Mouse (Mus musculus) midbrain, embryonic 10.5 days (tissue): ENCODE results near the gene Gxylt2. TPM values are rescaled to one million over a fixed set of nuclear protein-coding genes. Genes with fewer than 3 reads are reported as not detected.

Experiments used
- DNase-seq: peaks from one replicate; pipeline ENCODE4 v3.0.0-alpha.2; 2017; ENCODE audit warnings: low spot score
- H3K27ac ChIP-seq: fragments of 300-500 bp; sonication (generic); replicated peaks from 2 replicates; pipeline ENCODE4 v1.5.1; 2016; ENCODE audit warnings: mild to moderate bottlenecking
- H3K27me3 ChIP-seq: fragments of 300-500 bp; sonication (generic); 2 replicates; pipeline ENCODE4 v1.6.1; 2016; ENCODE audit warnings: low read depth, mild to moderate bottlenecking; ENCODE audit not compliant: poor library complexity, severe bottlenecking
- H3K36me3 ChIP-seq: fragments of 300-500 bp; sonication (generic); 2 replicates; pipeline ENCODE4 v1.6.1; 2016; ENCODE audit warnings: mild to moderate bottlenecking, moderate library complexity
- H3K4me1 ChIP-seq: fragments of 300-500 bp; sonication (generic); 2 replicates; pipeline ENCODE4 v1.6.1; 2016
- H3K4me3 ChIP-seq: fragments of 300-500 bp; sonication (generic); 2 replicates; pipeline ENCODE4 v1.5.1; 2016; ENCODE audit warnings: mild to moderate bottlenecking, moderate library complexity
- H3K9me3 ChIP-seq: fragments of 300-500 bp; sonication (generic); replicated peaks from 2 replicates; pipeline ENCODE4 v1.6.1; 2016; ENCODE audit warnings: mild to moderate bottlenecking
- WGBS: fragments of 180-500 bp; shearing (Covaris S2); methylation state at CpG from one replicate; pipeline ENCODE4 v1.1.7; 2016; 5-methylcytosine and 5-hydroxymethylcytosine counted together
- polyA plus RNA-seq: library from polyadenylated mRNA; unstranded; fragments of >200 nt; fragmentation: Nextera tagmentation; extraction: Ambion mirVana; gene quantifications from 2 replicates; pipeline ENCODE4 v1.2.1, GENCODE M21; 2016

Gene Gxylt2
- polyA plus RNA-seq, 1 experiment from 2014 or later, result 1.4 TPM

DNA sequence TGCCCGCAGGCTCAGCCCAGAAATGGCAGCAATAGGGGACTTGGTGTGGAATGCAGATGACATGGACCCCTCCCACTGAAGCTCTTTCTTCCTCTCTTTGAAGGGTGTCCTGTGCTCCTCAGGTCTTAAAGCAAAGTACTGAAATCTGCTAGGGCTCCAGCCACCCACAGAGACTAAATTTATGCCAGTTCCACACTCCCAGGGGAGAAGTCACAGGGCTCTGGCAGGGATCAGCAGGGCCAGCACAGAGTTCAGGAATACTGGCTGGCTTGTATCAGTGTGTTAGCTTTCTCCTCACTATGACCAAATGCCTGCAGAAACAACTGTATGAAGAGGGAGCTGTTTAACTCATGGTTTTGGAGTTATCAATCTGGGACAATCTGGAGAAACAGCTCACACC, 84.6 kb downstream of the Gxylt2 start:
- Histone ChIP-seq H3K4me1 (0 out of 2 replicates have a peak, but pooled peaks cover 3% of the 10 kb centered on the region), H3K27ac (no peak overlapping the region), H3K4me3 (no peak overlapping the region), H3K9me3 (no peaks in the 10 kb centered on the region; the same call in 1 of the 2 replicates), H3K36me3 (no peaks in the 10 kb centered on the region), H3K27me3 (no peaks in the 10 kb centered on the region)
- 94% methylated on average over 1 of the region's 1 CpGs for WGBS
- DNase-seq, result no peak

DNA sequence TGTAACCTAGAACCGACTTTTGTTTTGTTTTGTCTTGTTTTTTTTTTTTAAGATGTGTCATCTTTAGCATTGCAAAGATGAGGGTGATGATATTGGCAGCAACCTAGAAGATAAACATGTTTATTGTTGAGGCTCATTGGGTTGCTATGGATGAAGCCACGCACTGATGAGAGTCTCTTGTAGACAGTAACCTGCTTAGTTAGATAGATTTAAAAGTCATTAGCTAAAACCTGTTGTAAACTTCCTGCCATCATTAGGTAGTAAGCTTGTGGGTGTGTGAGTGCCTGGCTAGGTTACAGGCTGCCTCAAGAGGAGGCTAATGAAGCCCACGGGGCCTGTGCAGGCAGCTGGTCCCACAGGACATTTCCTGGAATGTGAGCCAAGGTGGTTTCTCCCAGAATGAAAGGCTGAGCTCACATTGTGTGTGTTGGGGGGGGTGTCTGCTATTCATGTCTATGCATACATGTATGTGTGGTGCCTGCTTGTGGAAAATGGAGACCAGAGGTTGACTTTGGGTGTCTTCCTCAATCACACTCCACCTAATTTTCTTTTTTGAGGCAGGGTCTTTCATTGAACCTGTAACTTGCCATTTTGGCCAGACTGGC, 87.6 kb downstream of the Gxylt2 start:
- H3K27me3 ChIP-seq, result no peaks in the 10 kb centered on the region
- no peaks in the 10 kb centered on the region for H3K36me3 ChIP-seq
- 83% methylated on average over 3 of the region's 3 CpGs for WGBS
- no peak for DNase-seq
- H3K27ac ChIP-seq, result no peak overlapping the region
- no peaks in the 10 kb centered on the region for H3K4me1 ChIP-seq
- no peak overlapping the region for H3K4me3 ChIP-seq
- H3K9me3 ChIP-seq, result no peaks in the 10 kb centered on the region

DNA sequence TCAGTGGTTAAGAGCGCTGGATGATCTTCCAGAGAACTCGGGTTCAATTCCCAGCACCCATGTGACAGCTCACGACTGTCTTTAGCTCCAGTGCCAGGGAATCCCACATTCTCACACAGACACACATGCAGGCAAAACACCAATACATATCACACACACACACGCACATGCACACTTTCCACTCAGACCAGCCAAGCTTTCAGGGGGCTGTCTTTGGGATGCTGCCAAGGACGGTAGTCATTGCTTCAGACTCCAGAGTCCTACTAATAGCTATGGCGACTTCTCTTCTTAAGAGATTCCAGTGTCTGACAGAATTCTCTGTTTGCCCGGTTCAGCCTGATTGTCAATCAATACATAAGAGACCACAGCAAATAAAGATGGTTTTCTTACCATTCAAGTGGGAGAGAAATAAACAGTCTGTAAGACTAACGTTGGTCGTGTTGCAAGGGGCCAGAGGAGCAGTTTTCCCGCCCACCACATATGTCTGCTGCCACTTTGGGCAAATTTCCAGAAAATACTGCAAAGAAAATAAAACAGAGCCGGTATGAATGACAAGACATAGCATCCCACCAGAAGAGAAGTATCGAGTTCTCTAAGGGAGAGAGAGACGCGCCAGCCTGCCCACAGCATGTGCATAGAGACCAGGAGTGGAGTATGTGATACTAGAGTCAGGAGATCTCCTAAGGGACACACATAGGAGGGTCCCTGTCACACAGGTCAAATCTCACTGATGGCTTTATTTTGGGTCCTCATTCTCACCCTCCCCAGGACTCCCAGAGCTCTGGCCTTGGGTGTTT, 88.6 kb downstream of the Gxylt2 start:
- Histone ChIP-seq H3K36me3 (no peaks in the 10 kb centered on the region), H3K4me3 (no peak overlapping the region), H3K4me1 (no peaks in the 10 kb centered on the region), H3K27ac (no peak overlapping the region), H3K9me3 (no peaks in the 10 kb centered on the region), H3K27me3 (no peaks in the 10 kb centered on the region)
- no peak for DNase-seq
- WGBS, result 85% methylated on average over 14 of the region's 14 CpGs

DNA sequence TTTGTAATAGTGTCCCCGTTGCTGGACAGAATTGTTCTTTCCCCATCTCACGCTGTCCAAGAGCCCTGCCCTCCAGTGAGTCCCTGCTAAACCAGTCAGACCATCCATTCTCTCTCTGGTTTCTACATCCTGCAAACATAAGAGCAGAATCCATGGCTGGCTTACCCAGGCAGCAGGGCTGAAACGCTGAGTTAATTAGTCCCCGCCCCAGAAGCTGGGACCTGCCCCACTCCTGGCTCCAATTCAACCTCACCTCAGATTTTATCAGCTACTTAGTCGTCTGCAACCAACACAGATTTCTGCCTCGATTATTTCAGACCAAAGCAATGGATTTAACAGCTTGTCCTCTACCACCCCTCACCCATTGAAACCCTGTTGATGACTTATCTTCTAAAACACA, 91.3 kb downstream of the Gxylt2 start:
- Histone ChIP-seq H3K36me3 (no peaks in the 10 kb centered on the region), H3K27me3 (no peaks in the 10 kb centered on the region), H3K27ac (no peak overlapping the region), H3K9me3 (no peaks in the 10 kb centered on the region), H3K4me1 (no peaks in the 10 kb centered on the region), H3K4me3 (no peak overlapping the region)
- DNase-seq, result no peak
- 58% methylated on average over 6 of the region's 6 CpGs for WGBS

DNA sequence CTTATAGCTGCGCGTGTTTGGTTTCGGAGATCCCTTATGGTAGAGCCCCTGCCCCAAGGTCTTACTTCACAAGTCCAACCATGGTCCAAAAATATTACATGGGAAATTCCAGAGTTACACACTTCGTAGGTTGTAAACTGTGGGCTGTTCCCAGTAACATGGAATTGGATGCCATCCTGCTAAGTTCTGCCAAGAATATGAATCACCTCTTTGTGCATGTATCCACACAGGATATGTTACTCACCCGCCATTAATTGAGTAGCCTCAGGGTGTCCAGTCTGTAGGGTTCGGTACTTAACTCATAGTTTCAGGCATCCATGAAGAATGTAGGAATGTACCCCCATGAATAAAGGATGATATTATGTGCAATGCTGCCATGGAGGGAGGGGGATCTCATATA, 94.8 kb downstream of the Gxylt2 start:
- Histone ChIP-seq H3K9me3 (no peaks in the 10 kb centered on the region), H3K36me3 (no peaks in the 10 kb centered on the region), H3K4me1 (no peaks in the 10 kb centered on the region), H3K27ac (no peak overlapping the region), H3K4me3 (no peak overlapping the region), H3K27me3 (no peaks in the 10 kb centered on the region)
- DNase-seq, result no peak
- 89% methylated on average over 6 of the region's 6 CpGs for WGBS

DNA sequence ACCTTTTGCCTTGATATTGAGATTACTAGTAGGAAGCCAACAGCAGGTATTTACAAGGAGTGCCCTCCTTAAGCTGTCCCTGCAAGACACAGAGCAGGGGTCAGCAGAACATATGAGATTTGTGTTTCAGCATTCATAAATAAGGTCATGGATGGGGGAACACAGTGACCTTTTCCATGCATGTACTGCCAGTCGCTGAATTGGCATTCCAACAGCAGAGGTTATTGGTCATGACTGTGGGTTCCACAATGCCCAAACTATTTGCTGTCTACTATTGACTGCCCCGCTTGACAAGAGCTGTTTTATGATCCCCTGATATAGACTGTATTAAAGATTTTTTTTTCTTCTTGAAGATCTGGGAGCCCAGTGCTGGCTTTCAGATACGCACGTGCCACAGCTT, 95.2 kb downstream of the Gxylt2 start:
- no peak overlapping the region for H3K27ac ChIP-seq
- no peaks in the 10 kb centered on the region for H3K4me1 ChIP-seq
- WGBS, result 93% methylated on average over 4 of the region's 4 CpGs
- no peaks in the 10 kb centered on the region for H3K9me3 ChIP-seq
- no peak for DNase-seq
- H3K27me3 ChIP-seq, result no peaks in the 10 kb centered on the region
- H3K4me3 ChIP-seq, result no peak overlapping the region
- no peaks in the 10 kb centered on the region for H3K36me3 ChIP-seq

DNA sequence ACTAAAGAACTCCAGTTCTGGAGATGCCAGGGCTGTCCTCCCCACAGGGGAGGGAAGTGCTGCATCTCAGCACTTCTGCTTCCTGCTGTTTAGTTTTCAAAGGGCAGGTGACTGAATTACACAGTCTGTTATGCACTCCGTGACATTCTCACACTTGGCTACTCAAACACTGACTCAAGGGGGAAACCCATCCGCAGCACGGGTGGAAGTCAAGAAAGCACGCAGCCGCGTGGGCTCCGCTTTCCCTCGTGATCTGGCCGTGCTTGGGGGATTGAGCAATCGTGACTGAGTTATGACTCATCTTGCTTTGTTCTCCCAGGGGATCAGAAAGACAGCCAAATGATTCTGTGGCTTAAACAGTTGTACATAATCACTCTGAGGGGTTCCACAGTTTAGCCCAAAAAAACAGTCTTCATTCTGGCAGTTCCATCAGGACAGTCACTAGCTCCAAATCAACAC, 96.0 kb downstream of the Gxylt2 start:
- H3K4me3 ChIP-seq, result no peak overlapping the region
- H3K36me3 ChIP-seq, result no peaks in the 10 kb centered on the region
- H3K9me3 ChIP-seq, result no peaks in the 10 kb centered on the region
- DNase-seq, result no peak
- no peak overlapping the region for H3K27ac ChIP-seq
- H3K4me1 ChIP-seq, result no peaks in the 10 kb centered on the region
- no peaks in the 10 kb centered on the region for H3K27me3 ChIP-seq
- WGBS, result 87% methylated on average over 10 of the region's 10 CpGs

DNA sequence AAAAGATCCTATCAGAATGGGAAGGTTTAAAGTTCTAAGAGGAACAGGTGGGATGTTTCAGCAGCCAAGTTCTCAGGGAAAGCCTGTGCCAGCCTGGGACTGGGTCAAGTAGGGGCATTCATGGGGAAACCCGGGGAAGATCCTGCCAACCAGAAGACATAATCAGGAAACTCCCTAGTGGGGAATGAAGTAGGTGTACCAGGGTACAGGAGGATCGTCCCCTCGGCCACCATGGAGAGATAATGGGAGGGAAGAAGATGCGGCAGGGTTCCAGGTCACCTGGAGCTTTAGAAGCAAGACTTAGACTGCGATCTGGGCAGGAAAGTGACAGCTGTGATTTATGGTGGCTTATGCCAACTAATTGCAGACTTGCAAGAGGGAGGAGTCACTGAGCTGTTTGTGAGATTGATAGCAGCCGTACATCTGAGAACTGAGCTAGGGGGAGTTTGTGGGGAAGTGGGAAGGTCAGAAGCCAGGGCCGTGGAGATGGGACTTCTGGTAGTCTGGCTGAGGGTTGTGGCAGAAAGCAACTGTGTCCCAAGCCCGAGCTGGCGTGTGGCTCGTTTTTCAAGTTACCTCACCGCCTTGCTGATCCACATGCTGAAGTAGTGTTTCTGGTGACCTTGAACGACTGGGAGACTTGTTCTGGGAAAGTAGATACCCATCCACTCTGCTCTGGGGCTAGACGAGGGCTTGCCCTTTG, 98.0 kb downstream of the Gxylt2 start:
- Histone ChIP-seq H3K27me3 (no peaks in the 10 kb centered on the region), H3K4me1 (no peaks in the 10 kb centered on the region), H3K4me3 (no peak overlapping the region), H3K36me3 (no peaks in the 10 kb centered on the region), H3K27ac (no peak overlapping the region), H3K9me3 (no peaks in the 10 kb centered on the region)
- DNase-seq, result no peak
- WGBS, result 82% methylated on average over 13 of the region's 13 CpGs

DNA sequence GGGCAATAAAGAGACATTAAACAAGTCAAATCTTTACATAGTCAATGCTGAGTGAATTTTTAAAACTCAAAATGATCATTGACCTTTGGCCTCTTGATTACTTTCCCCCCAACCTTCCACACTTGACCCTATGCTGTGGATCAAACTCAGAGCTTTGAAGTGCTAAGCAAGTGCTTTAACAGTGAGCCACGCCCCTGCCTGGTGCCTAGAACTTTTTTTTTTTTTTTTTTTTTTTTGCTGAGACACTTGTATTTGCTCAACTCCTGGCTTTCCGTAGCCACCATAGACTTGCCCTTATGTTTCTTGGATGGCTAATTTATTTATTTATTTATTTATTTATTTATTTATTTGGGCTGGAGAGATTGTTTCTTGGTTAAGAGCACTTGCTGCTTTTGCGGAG, 98.7 kb downstream of the Gxylt2 start:
- no peaks in the 10 kb centered on the region for H3K9me3 ChIP-seq
- H3K27ac ChIP-seq, result no peak overlapping the region
- 86% methylated on average over 3 of the region's 3 CpGs for WGBS
- no peaks in the 10 kb centered on the region for H3K27me3 ChIP-seq
- no peak for DNase-seq
- H3K4me3 ChIP-seq, result no peak overlapping the region
- H3K36me3 ChIP-seq, result no peaks in the 10 kb centered on the region
- no peaks in the 10 kb centered on the region for H3K4me1 ChIP-seq

DNA sequence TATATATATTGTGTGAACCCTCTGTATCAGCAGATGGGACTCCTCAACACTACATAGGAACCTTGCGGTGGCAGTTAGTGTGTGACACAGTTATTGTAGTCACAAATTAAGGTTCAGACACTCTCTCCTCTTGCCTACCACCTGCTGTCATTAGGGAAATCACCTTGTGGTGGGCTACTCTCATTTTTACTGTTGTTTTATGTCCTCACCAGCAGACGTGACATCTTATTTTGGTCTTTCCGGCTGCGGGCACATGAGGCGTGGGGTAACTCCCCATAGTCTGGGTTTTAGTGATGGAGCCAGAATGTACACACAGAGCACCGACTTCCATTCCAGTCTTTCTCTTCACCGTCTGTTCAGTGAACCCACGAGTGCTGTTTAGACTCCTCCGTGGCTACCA, 102.7 kb downstream of the Gxylt2 start:
- DNase-seq, result no peak
- Histone ChIP-seq H3K36me3 (no peaks in the 10 kb centered on the region), H3K4me3 (no peak overlapping the region), H3K9me3 (no peaks in the 10 kb centered on the region), H3K27me3 (no peaks in the 10 kb centered on the region), H3K4me1 (no peaks in the 10 kb centered on the region), H3K27ac (no peak overlapping the region)
- 91% methylated on average over 9 of the region's 9 CpGs for WGBS

DNA sequence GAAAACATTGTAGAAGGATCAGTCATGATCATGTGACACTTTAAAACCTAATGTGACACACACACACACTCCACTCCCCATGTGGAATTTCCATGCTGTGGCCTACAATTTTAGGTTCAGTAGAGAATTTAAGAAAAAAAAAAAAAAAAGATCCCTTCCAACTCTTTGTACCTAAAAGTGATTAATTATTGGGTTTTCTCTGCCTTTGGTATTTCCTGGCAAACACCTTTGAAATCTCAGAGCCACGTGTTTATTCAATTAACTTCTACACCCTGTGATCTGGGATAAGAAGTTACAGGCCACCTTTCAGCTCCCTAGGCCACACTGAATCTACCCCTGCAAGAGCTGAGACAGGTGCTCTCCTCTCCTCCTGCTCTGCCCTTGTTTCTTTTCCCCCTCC, 103.2 kb downstream of the Gxylt2 start:
- Histone ChIP-seq H3K9me3 (no peaks in the 10 kb centered on the region), H3K27ac (no peak overlapping the region), H3K27me3 (no peaks in the 10 kb centered on the region), H3K36me3 (no peaks in the 10 kb centered on the region), H3K4me1 (no peaks in the 10 kb centered on the region), H3K4me3 (no peak overlapping the region)
- WGBS, result 67% methylated on average over 1 of the region's 1 CpGs
- DNase-seq, result no peak

DNA sequence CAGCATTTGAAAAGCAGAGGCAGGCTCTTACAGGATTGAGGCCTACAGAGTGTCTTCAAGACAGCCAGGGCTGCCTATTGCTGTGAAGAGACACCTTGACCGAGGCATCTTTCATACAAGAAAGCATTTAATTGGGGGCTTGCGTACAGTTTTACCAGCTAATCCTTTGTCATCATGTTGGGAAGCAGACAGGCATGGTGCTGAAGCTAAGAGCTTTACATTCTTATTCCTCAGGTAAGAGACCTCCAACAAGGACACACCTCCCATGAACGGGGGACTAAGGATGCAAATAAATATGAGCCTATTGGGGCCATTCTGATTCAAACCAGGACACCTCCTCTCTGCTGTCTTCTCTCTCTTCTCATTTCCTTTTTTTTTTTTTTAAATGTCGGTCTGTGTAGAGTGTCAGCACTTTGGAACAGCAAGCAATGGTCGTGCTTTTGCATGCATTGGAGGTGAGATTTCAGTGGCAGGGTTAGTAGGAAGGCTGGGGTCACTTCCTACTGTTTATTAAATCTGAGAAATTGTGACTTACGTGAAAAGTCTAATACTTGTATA, 103.8 kb downstream of the Gxylt2 start:
- Histone ChIP-seq H3K27ac (no peak overlapping the region), H3K36me3 (no peaks in the 10 kb centered on the region), H3K27me3 (no peaks in the 10 kb centered on the region), H3K4me1 (no peaks in the 10 kb centered on the region), H3K4me3 (no peak overlapping the region), H3K9me3 (no peaks in the 10 kb centered on the region)
- DNase-seq, result no peak
- 90% methylated on average over 6 of the region's 6 CpGs for WGBS

DNA sequence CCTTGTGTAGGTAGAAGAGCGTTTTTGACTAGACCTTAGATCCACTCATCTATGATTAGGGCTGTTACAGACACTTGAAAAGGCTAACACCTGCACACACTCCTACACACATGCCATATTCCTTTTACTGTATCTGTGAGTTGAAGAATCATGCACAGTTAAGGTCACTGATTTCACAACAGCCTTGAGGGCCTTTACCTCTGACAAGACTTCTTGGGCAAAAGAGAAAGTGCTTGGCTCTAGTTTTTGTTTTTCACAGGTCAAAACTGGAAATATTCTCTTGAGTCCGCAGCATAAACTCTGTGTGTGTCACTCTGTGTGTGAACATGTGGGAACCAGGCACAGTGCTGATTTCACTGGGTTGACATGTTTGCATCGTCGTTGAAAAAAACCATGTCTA, 105.6 kb downstream of the Gxylt2 start:
- WGBS, result 96% methylated on average over 4 of the region's 4 CpGs
- Histone ChIP-seq H3K4me1 (no peaks in the 10 kb centered on the region), H3K36me3 (no peaks in the 10 kb centered on the region), H3K27ac (no peak overlapping the region), H3K9me3 (no peaks in the 10 kb centered on the region), H3K4me3 (no peak overlapping the region), H3K27me3 (no peaks in the 10 kb centered on the region)
- no peak for DNase-seq
